Mouse (Mus musculus) urinary bladder, postnatal 36 days (tissue): Measurements from ENCODE around the gene Rad23a.
A peak's percentile ranks its signal among the peaks of the same experiment; 100 is the strongest.

Experiments used
- DNase-seq, 2 experiments: peaks; one replicate each; pipeline ENCODE4 v3.0.0; 2022; ENCODE audit warnings: low spot score in 2 of 2, mixed read lengths in 1 of 2

Rad23a gene

DNA sequence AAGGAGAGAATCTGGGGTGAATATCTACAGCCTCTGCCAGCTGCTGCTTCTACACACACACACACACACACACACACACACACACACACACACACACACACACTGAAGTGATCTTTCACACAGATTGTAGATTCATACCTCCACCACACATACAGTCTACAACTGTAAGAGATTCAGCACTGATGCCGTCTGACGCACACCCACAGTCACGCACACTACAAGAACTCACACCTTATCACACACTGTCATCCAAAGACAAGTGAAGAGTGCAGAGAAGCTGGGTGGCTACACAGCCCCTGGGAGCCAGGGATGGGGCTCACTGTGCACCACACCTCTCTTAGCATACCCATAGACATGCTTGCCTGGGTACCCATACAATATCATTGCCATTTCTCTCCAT lies 26.6 kb downstream of the Rad23a start:
- DNase-seq: no peak

DNA sequence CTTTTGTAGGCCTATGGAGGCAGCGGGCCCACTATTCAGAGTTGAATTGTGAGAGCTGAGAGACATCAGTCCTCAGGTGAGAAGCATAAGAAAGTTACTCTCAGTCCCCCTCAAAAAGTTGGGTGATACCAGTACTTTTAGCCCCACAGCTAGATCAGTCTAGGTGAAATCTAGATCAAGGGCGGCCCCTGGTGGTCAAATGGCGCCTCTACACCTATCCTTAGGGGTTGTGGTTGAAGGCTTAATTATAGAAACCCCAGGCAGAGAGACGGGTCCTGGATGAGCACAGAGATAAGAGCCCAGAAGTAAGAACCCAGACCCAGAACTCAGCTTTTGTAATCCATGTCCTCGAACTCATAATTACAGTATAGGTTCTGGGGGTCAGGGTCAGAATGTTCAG lies 27.4 kb downstream of the Rad23a start:
- peak; percentile 75 to 80 for DNase-seq

DNA sequence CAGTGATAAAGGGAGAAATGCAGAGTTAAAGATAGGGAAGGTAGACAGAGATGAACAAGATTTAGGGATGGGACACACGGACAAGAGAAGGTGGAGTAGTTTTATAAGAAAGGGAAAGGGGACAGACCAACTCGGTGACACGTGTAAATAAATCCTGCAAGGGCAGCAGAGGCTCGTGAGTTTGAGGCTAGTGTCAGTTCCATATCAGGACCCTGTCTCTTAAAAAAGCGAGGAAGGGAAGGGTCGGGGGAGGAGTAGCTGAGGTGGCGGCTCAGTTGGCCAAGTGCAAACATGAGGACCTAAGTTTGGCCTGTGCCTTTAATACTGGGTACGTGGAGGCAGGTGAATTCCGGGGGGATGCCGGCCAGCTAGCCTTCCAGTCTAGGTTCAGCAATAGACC lies 29.2 kb downstream of the Rad23a start:
- DNase-seq: no peak

DNA sequence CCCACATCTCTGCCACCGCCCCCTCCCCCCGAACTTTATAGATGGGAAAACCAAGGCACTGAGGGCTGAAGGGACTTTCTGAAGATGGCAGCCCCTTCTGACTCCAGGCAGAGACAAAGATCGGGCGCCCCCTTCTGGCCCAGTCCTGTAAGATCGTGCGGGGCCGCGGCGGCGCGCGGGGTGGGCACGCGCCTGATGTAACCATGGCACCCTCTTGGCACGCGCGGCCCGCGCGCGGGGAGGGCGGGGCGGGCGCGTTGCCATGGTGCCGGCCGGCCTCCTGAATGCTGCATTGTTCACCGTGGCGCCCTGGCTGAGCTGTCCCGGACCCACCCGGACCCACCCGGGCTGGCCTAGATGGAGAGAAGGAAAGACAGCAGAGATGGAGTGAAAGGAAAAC lies 29.6 kb downstream of the Rad23a start:
- peak; percentile 87 to 91 for DNase-seq

DNA sequence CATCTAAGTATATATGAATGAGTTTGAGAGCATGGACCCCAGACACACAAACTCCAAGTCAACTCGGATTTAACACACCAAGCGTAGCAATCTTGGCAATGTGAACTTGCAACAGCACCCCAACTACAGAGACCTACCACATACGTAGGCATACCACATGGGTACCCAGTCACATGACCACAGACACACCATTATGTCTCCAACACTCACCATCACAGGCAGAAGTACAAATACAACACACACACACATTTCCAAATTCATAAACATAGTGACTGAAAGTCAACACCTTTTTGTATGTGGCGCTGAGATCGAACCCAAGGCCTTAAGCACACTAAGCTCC lies 30.6 kb downstream of the Rad23a start:
- no peak for DNase-seq

DNA sequence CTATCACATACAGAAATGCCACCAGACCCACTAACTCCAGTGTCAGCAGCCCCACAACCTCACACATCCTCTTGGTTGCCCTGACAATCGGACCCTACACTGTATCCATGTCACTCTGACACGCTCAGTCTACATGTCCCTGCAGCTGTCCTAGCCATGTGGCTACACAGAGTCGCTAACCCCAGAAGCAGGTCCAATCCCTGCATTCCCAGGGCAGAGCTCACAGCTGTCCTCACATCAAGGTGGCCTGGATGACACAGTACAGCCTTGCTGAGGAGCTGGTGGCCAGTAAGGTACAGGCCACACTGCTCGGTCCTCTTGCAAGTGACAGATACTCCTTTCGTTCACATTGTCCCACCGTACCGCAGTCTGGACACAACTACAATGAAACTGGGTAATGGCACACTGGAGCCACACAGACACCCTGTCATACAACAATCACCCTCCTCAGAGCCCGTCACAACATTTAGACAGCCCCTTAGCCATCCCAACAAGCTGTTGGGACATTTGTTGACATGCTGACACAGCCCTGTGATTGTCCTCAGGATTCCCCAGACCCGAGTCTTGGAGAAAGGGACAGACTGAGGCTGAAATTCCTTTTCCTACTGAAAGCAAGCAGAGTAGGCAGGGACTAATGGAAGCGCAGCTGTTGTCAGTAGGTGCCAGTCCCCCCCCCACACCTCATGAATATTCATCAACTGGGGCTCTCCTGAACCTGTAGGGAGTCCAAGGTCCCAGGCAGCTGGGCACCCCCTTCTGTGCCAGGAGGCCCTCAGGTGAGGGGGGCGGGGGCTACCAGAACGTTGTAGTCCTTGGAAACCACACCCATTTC lies 31.1 kb downstream of the Rad23a start:
- no peak for DNase-seq

DNA sequence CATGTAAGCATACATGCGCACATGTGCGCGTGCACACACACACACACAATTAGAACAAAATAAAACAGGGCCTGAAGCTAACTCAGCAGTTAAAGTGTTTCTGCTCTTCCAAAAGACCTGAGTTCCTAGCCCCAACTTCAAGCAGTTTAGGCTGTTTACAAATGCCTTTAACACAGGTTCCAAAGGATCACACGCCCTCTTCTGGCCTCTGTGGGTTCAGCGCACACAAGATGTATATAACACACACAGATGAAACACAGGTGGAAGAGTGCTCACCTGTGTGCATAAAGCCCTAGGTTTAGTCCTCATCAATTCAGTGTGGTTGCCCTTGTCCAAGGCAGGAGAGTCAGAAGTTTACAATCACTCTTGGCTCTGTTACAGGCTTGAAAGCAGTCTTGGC lies 34.4 kb downstream of the Rad23a start:
- no peak for DNase-seq

DNA sequence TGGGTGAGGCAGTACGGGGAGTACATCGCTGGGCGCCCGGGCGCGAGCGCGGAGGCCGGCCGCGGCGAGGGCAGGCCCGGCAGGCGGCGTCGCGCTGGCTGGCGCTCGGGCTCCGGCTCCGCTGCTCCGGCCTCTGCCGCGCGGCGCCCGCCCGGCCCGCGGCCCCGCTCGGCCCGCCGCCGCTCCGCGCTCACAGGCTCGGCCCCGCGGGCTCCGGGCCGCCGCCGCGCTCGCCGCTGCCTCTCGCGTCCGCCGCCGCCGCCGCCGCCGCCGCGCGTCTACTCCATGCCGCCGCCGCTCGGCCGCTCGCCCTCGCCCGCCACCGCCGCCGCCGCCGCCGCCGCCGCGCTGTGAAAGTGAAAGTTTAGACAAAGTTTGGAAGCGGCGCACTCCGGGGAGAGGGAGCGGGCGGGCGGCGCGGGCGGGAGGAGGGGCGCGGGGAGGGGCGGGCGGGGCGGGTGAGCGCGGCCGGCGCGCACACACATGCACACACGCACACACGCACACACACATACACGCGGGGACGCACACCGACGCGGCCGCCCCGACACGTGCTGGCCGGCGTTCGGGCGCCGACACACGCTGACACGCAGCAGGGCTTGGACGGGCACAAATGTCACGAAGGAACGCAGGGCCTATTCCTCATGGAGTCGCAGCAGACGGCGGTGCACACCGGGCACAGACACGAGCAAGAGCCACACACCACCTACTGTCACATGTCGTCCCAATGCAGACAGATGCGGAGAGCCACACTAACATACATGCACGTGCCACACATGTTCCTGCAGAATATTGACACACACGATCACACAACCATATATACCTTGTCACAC lies 40.2 kb downstream of the Rad23a start, which contains the start of gene Nfix:
Gene Nfix, minus strand, starts transcription at position 346 of the 833 bp plus-strand sequence.
- peak in 1 of 2 experiments; percentile 67 for DNase-seq

DNA sequence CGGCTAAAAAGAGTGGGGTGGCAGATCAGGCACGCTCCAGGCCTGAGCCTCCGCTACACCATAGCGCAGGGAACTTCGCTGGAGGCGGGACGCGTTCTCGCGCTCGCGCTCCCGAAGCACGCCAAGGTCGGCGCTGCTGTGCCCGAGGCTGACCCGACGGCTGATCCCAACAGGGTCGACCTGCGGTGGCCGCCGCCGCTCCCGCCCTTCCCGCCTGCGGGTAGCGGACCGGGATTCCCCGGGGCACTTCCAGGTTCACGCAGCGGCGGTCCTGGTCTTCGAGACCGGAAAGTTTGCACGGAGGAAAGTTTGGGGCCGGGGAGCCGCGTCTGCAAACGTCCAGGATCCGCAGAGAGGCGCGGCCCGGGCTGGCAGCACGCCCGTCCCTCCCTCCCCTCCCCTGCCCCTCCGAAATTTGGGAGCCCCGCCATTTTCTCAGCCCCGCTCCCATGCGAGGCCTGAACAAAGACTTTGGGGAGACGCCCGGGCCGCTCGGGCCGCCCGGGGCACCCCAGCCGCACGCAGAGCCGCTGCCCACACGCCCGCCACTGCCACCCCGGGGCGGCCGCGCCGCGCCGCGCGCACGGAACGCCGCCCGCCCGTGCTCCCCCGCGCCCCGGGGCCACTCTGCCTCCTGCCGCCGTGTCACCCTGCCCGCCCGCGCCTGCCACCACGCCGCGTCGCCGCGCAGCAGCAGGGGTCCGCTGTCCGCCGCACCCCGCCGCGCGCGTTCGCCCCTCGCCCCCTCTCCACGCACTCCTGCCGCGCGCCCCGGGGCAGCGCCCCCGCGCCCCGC lies 41.1 kb downstream of the Rad23a start:
- peak in 1 of 2 experiments; percentile 50 for DNase-seq

DNA sequence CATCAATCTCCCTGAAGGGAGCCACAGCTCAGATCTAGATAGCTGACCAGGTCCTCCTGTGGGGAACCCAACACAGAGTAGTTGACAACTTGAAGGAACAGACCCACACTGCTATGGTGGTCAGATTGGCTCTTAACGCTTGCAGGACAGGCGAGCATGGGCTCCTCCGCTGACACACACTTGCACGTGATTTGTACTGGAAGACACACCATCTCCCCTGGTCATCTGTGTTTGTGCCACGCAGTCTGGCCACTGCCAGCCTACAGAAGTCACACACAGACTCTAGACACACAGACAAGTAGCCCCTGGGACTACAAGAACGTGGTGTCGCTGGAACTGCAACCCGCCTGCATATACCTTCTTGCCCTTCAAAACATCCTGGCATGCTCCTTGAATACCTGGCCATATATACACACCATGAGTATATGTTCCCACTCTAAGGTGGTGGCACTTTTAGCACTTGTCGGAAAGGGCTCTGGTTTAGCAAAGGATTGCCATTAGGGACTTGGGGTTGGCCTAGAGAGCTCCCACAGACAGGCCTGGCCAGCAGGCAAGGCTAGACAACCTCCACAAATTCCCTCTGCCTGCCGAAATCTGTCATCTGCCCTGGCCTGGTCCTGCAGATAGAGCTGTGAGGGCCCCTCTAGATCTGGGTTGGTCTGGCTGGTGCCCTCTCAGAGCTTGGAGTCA lies 41.9 kb downstream of the Rad23a start:
- DNase-seq: no peak

DNA sequence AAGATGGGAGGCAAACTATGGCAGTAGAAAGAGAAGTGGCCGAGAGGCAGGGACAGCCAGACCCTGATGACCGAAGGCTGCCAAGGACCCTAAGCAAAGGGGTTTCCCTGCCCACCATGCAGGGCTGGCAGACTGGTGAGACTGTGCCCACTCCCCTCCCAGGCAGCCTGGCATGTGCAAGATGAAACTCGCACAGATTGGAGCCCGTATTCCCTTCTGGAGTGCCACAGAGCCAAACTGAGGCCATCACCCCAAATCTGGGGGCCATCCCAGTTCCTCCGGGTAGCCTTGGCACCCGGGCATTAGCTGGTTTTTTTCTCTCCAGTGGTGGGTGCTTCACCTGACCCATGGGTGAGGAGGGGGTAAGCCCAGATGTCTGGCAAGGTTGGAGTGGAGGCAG lies 42.5 kb downstream of the Rad23a start:
- no peak for DNase-seq

DNA sequence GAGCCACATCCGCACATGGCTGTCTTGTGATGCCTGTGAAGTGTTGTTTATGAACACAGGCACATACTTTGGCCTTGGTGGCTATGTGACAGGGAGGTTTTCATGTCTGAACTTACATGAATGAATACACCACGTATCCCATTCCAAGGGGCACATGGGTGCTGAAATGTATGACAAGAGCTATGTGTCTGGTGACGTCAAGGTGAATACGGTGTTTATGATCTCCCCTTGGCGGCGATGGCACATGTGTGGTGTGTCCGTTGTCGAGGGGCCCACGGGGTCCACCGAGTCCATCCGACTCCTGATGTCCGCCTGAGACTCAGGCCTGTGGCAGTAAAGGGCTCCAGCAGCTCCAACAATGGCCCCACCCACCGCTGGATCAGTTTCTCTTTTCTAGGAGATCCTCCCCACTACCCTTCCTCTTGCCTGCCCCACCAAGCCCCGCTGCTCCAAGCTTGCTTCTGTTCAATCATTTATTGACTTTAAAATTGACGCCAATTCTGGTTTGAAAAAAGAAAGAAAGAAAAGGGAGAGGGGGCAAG lies 43.1 kb downstream of the Rad23a start:
- DNase-seq: no peak

DNA sequence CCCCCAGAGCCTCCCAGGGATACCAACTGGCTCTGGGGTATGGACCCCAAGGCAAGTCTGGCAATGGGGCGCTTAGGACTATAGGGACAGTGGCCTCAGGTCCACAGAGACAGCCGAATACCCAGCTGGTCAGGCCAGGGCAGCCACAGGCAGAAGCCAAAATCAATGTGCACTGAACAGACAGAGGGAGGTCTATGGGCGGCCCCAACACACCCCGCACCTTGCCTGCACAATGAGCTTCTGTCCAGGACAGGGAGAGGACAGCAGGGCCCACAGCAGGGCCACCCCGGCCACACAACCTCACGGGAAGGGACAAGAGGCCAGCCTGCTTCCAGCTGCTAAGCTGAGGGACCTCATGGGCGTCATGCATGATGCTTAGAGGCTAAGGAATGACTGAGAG lies 46.0 kb downstream of the Rad23a start:
- no peak for DNase-seq

DNA sequence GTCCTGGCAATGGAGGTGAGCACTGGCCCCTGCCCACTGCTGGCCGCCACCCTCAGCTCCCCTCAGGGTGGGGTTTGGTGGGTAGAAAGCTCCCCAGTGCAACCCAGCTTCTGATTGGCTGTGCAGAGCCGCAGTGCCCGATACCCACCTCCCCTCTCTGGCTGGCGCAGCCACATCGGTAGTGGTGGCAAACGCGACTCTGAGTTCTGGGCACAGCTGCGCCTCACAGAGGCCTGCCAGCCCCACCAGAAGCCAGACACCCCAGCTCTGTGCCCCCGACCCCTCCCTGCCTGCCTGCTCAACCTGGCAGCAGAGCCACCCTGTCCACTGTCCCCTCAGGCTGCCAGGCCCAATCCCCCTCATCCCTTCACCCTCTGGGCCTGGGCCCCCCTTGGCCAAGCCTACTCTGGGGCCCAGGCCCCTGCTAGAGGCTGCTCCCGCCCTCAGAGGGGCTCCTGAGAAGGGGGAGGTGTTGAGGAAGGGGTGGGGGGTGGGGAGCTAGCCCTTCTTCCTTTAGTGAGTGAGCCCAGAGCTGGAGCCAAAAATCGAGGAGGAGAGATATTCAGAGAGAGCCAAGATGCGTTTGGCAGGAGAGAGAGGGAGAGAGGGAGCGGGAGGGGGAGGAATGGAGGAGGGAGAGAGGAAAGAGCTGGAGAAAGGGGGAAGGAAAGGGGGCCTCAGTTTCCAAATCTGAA lies 46.5 kb downstream of the Rad23a start:
- no peak for DNase-seq

DNA sequence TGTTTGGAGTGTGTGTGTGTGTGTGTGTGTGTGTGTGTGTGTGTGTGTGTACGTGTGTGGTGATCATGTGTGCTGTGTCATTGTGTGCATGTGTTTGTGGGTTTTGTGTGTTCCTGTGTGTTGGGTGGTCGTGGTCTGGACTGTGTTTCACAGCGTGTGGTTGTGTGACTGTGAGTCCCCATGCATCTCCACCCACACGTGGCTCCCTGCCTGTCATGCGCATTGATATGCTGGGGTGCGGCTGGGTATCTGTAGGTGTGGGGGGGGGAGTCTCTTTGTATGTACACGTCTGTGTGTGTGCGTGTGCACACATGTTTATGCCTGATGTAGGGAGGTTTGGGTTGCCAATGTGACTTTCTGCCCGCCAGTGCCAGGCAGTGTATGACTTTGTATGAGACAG lies 47.3 kb downstream of the Rad23a start:
- no peak for DNase-seq

DNA sequence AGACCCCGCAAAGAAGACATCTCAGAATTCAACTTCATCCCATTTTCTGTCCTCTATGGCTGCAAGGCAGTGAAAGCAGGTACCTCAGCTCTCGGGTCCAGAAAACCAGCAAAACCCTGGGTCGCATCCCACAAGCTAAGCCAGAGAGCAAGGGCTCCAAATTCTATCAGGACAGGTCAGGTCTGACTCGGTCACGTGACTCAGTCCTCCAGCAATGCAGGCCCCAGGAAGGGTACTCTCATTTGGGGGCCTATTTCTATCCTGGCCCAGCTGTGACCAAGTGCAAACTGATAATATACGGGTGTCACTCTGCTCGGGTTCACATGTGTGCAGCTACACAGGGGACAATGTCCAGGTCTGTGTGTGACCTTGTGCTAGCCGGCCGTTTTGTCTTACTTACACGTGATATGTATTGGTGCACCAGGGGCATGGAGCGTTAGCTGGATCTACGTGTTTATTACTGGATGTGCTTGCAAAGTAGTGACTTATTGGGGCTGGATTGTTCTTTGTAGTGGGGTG lies 48.0 kb downstream of the Rad23a start:
- DNase-seq: no peak

DNA sequence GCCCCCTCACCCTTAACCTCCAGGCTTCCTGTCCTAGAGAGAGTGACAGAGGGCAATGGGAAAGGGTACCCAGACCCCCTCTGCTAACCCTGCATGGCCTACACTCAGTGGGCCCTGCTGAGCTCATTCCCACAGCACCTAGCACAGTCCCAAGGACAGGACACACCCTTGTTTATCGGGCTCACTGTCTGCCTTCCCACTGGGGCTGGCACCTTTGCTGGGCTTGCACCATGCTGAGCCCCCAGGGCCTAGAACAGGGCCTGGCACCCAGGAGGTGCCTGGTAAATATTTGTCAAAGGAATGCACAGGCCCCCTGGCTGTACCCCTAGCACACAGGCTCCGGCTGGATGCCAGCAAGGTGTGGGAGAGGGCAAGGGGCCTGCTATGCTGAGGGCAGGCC lies 49.9 kb downstream of the Rad23a start:
- no peak for DNase-seq

DNA sequence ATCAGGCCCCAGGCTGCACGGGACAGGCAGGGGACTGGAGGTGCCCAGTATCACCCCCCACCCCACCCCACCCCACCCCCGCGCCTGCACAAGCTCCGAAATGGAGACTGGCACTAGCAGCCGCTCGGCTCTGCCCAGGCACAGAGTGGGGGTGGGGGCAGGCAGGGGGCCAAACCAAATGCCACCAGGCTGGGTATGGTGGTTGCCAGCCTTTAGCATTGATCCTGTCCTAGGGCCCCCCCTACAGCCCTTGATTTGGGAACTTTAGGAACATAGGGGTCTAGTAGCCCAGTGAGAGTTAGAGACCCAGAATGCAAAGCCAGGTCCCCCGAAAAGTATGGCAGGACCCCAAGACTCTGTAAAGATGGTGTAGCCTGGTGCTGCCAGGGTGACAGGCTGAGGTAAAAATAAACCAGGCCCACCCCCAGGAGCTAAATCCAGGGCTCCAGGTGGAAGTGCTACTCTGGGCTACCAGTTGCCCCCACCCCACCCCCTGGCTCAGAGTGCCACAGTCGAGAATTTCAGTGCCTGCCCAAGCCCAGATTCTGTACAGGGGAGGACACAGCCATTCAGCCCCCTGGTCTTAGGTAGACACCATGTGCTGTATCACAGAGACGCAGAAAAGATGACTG lies 50.5 kb downstream of the Rad23a start:
- DNase-seq: no peak

DNA sequence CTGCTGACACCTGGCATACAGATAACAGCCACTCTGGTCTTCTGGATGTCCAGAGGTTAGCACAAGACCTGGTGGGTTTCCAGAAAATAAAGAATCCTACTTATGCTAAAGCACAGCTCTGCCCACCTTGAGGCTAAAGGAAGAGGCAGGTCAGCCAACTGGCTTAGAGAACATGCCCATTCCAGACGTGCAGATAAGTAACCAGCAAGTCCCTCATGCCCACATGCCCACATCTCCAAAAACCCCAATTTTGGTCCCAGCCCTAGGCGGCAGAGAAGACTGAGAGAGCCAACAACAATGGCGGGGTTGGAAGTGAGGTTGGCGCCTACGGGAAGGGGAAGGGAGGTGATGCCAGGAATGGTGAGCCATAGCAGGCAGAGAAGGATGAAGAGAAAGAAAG lies 51.1 kb downstream of the Rad23a start:
- DNase-seq: no peak

DNA sequence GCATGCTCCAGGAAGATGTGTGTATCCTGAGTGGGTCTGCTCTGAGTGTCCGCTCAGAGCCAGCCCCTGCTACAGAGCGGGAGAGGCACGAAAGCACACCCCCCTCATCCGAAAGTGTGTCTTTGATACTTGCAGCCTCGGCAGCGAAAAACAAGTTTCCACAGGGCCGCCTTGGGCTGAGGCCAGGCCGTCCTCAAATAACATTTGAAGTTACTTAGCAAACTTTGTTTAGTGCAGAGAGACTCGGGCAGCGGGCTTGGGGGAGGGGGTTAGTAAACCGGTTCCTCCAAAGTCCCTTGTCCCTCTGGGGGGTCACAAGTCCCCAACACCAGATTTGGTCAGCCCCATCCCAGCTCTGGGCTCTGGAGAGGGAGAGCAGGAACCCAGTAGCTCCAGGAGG lies 51.6 kb downstream of the Rad23a start:
- DNase-seq: peak; percentile 71 to 85
